Mouse (Mus musculus): ENCODE measurements around the gene Rxrb.

The Rxrb gene

DNA sequence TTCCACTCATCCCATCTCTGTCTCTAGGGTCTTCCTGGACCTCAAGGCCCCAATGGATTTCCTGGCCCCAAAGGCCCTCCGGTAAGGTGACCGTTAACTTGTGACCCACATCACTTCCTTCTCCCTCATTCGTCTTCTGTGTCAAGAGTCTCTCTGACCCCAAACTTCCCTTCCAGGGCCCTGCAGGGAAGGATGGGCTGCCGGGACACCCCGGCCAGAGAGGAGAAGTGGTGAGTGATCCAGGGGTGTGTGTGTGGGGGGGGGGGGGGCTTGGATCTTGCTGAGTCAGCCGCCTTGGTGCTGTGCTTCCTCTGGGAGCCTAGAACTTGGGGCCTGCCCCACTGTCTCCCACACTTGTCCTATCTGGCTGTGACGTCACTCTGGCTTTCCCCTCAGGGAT, 25.6 kb downstream of the Rxrb start:
- no peak for DNase-seq

DNA sequence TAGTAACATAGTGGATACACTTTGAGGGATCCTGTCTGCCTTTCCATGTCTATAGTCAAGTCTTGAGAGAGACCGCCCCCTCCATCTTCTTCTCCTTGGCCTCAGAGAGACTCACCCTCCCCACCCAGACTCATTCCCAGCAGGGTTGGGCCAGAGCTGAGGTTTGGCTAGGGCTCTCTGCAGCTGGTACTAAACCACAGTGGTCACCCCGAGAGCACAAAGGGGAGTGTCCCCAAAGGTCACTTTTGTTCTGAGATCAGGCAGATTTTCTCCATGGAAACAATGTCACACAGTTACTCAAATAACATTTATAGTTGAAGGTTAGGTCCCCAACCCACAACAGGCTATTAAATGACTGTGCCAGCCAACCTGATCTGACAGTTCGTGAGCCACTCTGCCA, 37.3 kb downstream of the Rxrb start:
- no peak for DNase-seq

DNA sequence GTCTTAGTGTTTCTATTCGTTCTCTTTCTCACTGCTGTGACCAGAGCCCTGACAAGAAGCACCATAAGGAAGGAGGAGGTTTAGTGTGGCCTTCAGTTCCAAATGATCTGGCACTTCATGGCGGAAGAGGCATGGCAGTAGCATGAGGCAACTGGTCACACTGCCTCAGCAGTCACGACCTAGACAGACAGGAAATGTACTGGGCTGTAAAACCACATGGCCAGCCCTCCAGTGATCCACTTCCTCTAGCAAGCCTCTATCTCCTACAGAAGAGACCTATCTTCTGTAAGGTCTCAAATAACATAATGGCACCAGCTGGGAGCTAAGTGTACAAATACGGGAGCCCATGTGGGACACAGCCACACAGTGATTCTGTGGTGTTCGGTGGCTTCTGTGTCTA, 40.5 kb downstream of the Rxrb start:
- no peak for DNase-seq

DNA sequence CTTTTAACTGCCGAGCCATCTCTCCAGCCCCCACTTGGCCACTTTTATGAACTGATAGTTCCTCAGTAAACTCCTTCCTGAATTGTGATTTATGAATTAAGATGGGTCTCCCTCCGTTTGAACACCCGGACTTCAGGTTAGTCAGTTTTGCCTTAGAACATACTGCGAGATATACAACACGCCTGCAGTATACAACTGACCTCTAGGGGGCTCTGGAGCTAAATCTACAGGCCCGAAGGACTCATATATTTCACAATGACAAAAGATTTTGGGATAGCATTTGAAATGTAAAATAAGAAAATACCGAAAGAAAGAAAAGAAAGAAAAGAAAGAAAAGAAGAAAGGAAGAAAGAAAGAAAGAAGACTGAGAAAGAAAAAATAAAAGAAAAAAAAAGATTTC, 43.7 kb downstream of the Rxrb start:
- DNase-seq = peak; percentile 60 to 84

DNA sequence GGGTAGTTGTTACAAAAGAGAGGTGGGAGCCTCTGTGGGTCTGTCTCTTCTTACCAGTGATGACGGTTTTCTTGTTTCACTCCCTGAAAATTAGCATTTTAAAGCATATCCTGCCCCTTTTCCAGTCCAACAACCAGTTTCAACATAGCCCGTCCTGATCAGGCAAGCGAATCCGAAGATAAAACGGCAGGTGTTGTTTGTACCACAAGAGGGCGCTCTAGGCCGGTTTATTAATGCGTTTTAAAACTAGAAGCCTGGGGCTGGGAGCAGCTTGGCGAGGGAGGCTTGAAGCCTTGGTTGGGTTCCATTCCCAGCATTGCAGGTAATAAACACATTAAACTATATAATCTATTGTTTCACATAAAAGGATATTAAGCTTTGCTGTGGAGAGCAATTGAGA, 45.9 kb downstream of the Rxrb start:
- DNase-seq = peak; percentile 64 to 79

DNA sequence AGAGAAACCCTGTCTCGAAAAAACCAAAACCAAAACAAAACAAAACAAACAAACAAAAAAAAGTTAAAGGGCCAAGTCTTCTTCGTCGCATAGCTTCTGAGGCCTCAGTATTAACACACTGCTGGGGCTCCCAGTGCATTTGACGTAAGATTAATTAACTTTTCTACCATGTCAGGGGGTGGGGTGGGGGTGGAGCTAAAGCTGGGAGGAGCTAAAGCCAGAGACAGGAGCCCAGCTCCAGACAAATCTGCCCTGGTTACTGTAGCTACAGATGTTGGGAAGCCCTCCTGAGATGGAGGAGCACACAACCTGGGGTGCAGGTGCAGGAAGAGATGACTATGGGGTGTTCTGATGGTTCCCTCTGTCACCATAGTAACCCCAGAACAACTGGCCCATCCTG, 46.5 kb downstream of the Rxrb start:
- no peak for DNase-seq

DNA sequence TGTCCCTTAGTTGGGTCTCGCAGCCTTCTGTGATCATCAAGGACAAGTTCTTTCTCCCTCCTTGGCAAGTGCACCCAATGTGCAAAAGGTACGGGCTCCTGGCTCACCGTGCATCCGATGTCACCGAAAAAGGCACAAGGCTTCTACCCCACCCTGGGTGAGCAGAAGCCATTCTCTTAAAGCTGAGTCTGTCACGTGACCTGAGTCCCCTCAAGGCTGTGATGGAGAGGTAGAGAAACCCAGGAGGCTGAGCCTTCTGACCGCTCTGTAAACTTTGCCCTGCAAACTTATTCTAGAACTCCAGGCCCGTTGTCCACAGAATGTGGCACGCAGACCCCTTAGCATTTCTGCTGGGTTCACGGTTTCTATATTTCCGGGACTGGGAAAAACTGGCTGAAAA, 47.4 kb downstream of the Rxrb start:
- DNase-seq = no peak

DNA sequence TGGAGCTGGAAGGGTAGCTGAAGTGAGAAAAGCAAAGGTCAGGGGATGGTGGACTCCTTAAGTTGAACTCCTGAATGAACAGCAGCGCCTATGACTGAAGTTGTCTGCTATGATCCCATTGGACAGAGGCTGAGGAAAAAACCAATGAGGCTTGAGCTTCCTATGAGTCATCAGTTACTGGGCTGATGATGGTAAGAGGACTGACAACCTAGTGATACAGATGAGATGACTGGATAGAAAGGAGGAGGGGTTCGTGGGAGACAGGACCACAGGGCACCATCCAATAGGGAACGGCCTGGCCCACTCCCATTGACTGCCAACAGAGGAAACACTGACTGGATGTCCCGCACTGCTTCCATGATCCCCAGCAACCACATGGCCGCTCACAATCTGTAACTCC, 48.0 kb downstream of the Rxrb start:
- peak in 1 of 2 experiments; percentile 20 for DNase-seq

DNA sequence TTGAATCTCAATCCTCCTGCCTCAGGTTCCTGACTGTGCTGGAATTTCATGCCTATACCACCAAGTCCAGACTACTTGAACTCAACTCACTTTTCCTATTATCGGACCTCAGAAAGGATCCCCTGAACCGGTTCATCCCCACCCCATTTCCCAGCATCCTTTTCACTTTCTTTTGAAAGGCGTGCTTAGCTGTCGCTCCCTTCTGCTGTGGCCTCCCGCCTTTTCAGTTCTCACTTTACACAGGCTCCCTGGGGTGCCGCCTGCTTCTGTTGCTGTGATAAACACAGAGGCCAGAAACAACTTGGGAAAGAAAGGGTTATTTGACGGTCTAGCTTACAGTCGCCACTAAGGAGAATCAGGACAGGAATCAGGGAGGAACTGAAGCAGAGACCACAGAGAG, 51.5 kb downstream of the Rxrb start:
- no peak for DNase-seq

DNA sequence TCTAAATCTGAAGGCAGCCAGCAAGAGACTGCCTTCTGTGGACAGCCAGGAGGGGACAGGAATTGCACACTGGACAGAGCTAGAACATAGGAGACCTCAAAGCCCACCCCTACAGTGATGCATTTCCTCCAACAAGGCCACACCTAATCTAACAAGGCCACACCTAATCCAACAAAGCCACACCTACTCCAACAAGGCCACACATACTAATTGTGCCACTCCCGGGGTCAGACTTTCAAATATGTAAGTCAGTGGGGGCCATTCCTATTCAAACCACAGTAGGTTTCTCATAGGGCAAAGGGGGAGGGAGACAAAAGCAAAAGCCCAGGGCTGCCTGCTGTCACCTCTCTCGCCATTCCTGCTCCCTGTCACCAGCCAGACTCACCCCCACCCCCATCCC, 55.8 kb downstream of the Rxrb start:
- DNase-seq = no peak
